Mouse (Mus musculus) hindbrain, embryonic 16.5 days (tissue): ENCODE measurements around the gene Thumpd1. TPM values are rescaled to one million over a fixed set of nuclear protein-coding genes. Genes with fewer than 3 reads are reported as not detected.

ENCODE experiments used
- ATAC-seq: fragments of 200-750 bp; cut with Nextera tagmentation; 2 replicates; pipeline ENCODE4 v1.8.0; 2017; ENCODE audit warnings: moderate TSS enrichment, moderate library complexity
- H3K27ac ChIP-seq: fragments of 300-500 bp; sonication (generic); 2 replicates; pipeline ENCODE4 v1.5.1; 2014; ENCODE audit warnings: low read depth, mild to moderate bottlenecking, control low read depth, low read length, moderate library complexity
- H3K27me3 ChIP-seq: fragments of 300-500 bp; sonication (generic); replicated peaks from 2 replicates; pipeline ENCODE4 v1.6.1; 2014; ENCODE audit warnings: low read length; ENCODE audit not compliant: control insufficient read depth, insufficient read depth
- H3K36me3 ChIP-seq: fragments of 300-500 bp; sonication (generic); 2 replicates; pipeline ENCODE4 v1.6.1; 2014; ENCODE audit warnings: mild to moderate bottlenecking, low read length, moderate library complexity, mixed read lengths; ENCODE audit not compliant: control insufficient read depth, insufficient read depth
- H3K4me1 ChIP-seq: fragments of 300-500 bp; sonication (generic); 2 replicates; pipeline ENCODE4 v1.6.1; 2014; ENCODE audit warnings: low read depth, low read length; ENCODE audit not compliant: control insufficient read depth, insufficient read depth
- H3K4me2 ChIP-seq: fragments of 300-500 bp; sonication (generic); 2 replicates; pipeline ENCODE4 v1.6.1; 2014; ENCODE audit warnings: mild to moderate bottlenecking, low read length, control low read depth, moderate library complexity
- H3K4me3 ChIP-seq: fragments of 300-500 bp; sonication (generic); 2 replicates; pipeline ENCODE4 v1.5.1; 2014; ENCODE audit warnings: mild to moderate bottlenecking, low read length, control low read depth, moderate library complexity
- H3K9ac ChIP-seq: fragments of 300-500 bp; sonication (generic); 2 replicates; pipeline ENCODE4 v1.6.1; 2014; ENCODE audit warnings: low read depth, mild to moderate bottlenecking, control low read depth, low read length, moderate library complexity
- H3K9me3 ChIP-seq: fragments of 300-500 bp; sonication (generic); 2 replicates; pipeline ENCODE4 v1.6.1; 2014; ENCODE audit warnings: mild to moderate bottlenecking, low read length, moderate library complexity; ENCODE audit not compliant: control insufficient read depth
- WGBS: fragments of 180-500 bp; shearing (Covaris S2); extraction: QIAGEN DNeasy Blood & Tissue Kit; methylation state at CpG from one replicate; pipeline ENCODE4 v1.1.7; 2014; 5-methylcytosine and 5-hydroxymethylcytosine counted together
- polyA plus RNA-seq: library from polyadenylated mRNA; unstranded; fragments of >200 nt; fragmentation: Nextera tagmentation; extraction: Ambion mirVana; gene quantifications from 2 replicates; pipeline ENCODE4 v1.2.1, GENCODE M21; 2015

Gene Thumpd1
- 75.4 and 78.4 TPM in 2 replicates for polyA plus RNA-seq

GRCm38 (mm10) chr7:119720253-119720946 lies at the start of gene Thumpd1:
Gene Thumpd1 (minus strand): TSS chr7:119720798.
- Histone ChIP-seq H3K36me3 (peaks cover 29% of the 10 kb centered on the region), H3K4me3 (peak within 1 kb of the TSS; percentile 72), H3K4me2 (peak within 1 kb of the TSS; percentile 69), H3K9me3 (no peaks in the 10 kb centered on the region), H3K27me3 (0 out of 2 replicates have a peak, but pooled peaks cover 2% of the 10 kb centered on the region), H3K9ac (peak within 1 kb of the TSS; percentile 78), H3K4me1 (peaks cover 3% of the 10 kb centered on the region), H3K27ac (peak within 1 kb of the TSS; percentile 71)
- peak; percentile 98 for ATAC-seq
- WGBS: under 1% methylated on average over 60 of the region's 60 CpGs

- WGBS: 92% methylated on average over 8 of the region's 8 CpGs
These were observed 49.3 kb upstream of the Thumpd1 start for GRCm38 (mm10) chr7:119769895-119770294.

GRCm38 (mm10) chr7:119766996-119767395 lies 46.4 kb upstream of the Thumpd1 start:
- Histone ChIP-seq H3K4me1 (no peaks in the 10 kb centered on the region), H3K4me2 (no peak overlapping the region), H3K27me3 (no peaks in the 10 kb centered on the region), H3K9ac (no peak overlapping the region), H3K4me3 (no peak overlapping the region), H3K27ac (no peak overlapping the region), H3K9me3 (no peaks in the 10 kb centered on the region), H3K36me3 (no peaks in the 10 kb centered on the region)
- 87% methylated on average over 6 of the region's 6 CpGs for WGBS
- no peak for ATAC-seq

More at GRCm38 (mm10) chr7:119769895-119770294, 49.3 kb upstream of the Thumpd1 start:
- ATAC-seq: no peak
- Histone ChIP-seq H3K4me1 (no peaks in the 10 kb centered on the region), H3K27me3 (no peaks in the 10 kb centered on the region), H3K27ac (no peak overlapping the region), H3K4me2 (no peak overlapping the region), H3K36me3 (no peaks in the 10 kb centered on the region), H3K4me3 (no peak overlapping the region), H3K9me3 (no peaks in the 10 kb centered on the region), H3K9ac (no peak overlapping the region)

- no peaks in the 10 kb centered on the region for H3K27me3 ChIP-seq
- no peak overlapping the region for H3K9ac ChIP-seq
- ATAC-seq: no peak
- no peaks in the 10 kb centered on the region for H3K36me3 ChIP-seq
- no peak overlapping the region for H3K4me3 ChIP-seq
- H3K4me2 ChIP-seq: no peak overlapping the region
- no peak overlapping the region for H3K27ac ChIP-seq
- 93% methylated on average over 3 of the region's 3 CpGs for whole genome bisulfite sequencing
- H3K9me3 ChIP-seq: no peaks in the 10 kb centered on the region
- H3K4me1 ChIP-seq: no peaks in the 10 kb centered on the region
These were observed 43.8 kb upstream of the Thumpd1 start for GRCm38 (mm10) chr7:119764377-119764776.

GRCm38 (mm10) chr7:119762166-119762697 lies 41.6 kb upstream of the Thumpd1 start:
- WGBS: 75% methylated on average over 4 of the region's 4 CpGs
- Histone ChIP-seq H3K4me2 (no peak overlapping the region), H3K9me3 (no peaks in the 10 kb centered on the region), H3K27me3 (no peaks in the 10 kb centered on the region), H3K27ac (no peak overlapping the region), H3K4me1 (no peaks in the 10 kb centered on the region), H3K9ac (no peak overlapping the region), H3K4me3 (no peak overlapping the region), H3K36me3 (no peaks in the 10 kb centered on the region)
- no peak for ATAC-seq

GRCm38 (mm10) chr7:119760527-119760951 lies 39.9 kb upstream of the Thumpd1 start, which contains the start of gene Acsm3:
Gene Acsm3 (plus strand): TSS chr7:119760923.
- no peak within 1 kb of the TSS for H3K9ac ChIP-seq
- no peaks in the 10 kb centered on the region for H3K4me1 ChIP-seq
- H3K4me2 ChIP-seq: no peak within 1 kb of the TSS
- no peaks in the 10 kb centered on the region for H3K9me3 ChIP-seq
- ATAC-seq: no peak
- no peaks in the 10 kb centered on the region for H3K27me3 ChIP-seq
- H3K36me3 ChIP-seq: no peaks in the 10 kb centered on the region
- H3K27ac ChIP-seq: no peak within 1 kb of the TSS
- H3K4me3 ChIP-seq: no peak within 1 kb of the TSS
- 93% methylated on average over 11 of the region's 11 CpGs for WGBS

GRCm38 (mm10) chr7:119753696-119754095 lies 33.1 kb upstream of the Thumpd1 start:
- Histone ChIP-seq H3K9ac (no peak overlapping the region), H3K4me2 (no peak overlapping the region), H3K27me3 (no peaks in the 10 kb centered on the region), H3K36me3 (no peaks in the 10 kb centered on the region), H3K27ac (no peak overlapping the region), H3K9me3 (no peaks in the 10 kb centered on the region), H3K4me1 (no peaks in the 10 kb centered on the region), H3K4me3 (no peak overlapping the region)
- WGBS: 86% methylated on average over 1 of the region's 1 CpGs
- ATAC-seq: no peak

GRCm38 (mm10) chr7:119749942-119750341 lies 29.3 kb upstream of the Thumpd1 start:
- H3K4me3 ChIP-seq: no peak overlapping the region
- no peak overlapping the region for H3K4me2 ChIP-seq
- H3K9me3 ChIP-seq: no peaks in the 10 kb centered on the region
- ATAC-seq: no peak
- no peaks in the 10 kb centered on the region for H3K36me3 ChIP-seq
- H3K4me1 ChIP-seq: no peaks in the 10 kb centered on the region
- no peak overlapping the region for H3K9ac ChIP-seq
- 76% methylated on average over 2 of the region's 2 CpGs for WGBS
- no peaks in the 10 kb centered on the region for H3K27me3 ChIP-seq
- H3K27ac ChIP-seq: no peak overlapping the region

GRCm38 (mm10) chr7:119748761-119749160 lies 28.2 kb upstream of the Thumpd1 start:
- Histone ChIP-seq H3K4me1 (peaks cover 3% of the 10 kb centered on the region; the same call in 1 of the 2 replicates), H3K4me3 (no peak overlapping the region), H3K9me3 (no peaks in the 10 kb centered on the region), H3K9ac (no peak overlapping the region), H3K27me3 (no peaks in the 10 kb centered on the region), H3K36me3 (no peaks in the 10 kb centered on the region), H3K27ac (no peak overlapping the region), H3K4me2 (no peak overlapping the region)
- no peak for ATAC-seq
- WGBS: 83% methylated on average over 1 of the region's 2 CpGs
